ENCODE assay signal across 10 mouse cellular contexts in the genomic region with DNA sequence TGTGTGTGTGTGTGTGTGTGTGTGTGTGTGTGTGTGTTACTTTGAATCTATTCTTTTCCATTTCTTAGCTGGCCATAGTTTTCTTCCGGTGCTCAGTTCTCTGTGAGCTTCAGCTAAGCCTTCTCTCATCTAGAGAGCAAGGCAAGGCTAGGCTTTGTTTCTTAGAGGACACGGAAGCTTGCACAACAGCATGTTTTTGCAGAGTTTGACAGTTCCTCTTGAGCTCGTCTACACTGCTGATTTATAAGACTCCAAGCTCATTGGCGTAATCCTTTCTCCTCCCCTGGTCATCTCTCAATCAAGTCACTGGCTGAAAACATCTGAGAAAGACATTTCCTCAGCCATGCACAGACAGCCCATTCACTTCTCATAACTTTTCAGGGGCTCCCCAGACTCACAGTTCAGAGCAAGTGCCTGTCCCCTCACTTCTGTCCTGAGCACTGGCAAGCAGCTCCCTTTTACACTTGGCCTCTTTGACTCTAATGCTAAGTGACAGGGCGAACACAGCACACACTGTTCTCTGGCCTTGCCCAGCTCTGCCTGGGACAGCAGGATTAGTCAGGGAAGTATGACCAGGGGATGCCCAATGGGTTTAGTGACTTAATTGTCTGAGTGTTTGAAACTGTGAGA.
DNase-seq lines count a peak whose midpoint lies in the region; ATAC-seq lines count a peak whose summit lies in the region.
"Had no signal": no experiment of that assay in that cellular context is flagged by ENCODE, and none has a peak within 500 bp of the region (broad histone marks: within the 10 kb centered on the region; RNA-seq: fewer than 3 reads in every experiment).

No protein-coding gene starts in this region.

- WGBS in hindbrain, embryonic 15.5 days = 58% methylated on average over 5 of the region's 5 CpGs
- 58% methylated on average over 5 of the region's 5 CpGs for WGBS in neural tube, embryonic 13.5 days

- no peaks in the 10 kb centered on the region for H3K36me3 ChIP-seq in hindbrain, embryonic 15.5 days
- no peaks in the 10 kb centered on the region for H3K36me3 ChIP-seq in neural tube, embryonic 13.5 days

- peak; percentile 82 to 83 for DNase-seq in cerebellum, postnatal 14 days
- no peak for DNase-seq in cerebellum, adult 9-11 months
- peak; percentile 12 to 21 for DNase-seq in layer of hippocampus, postnatal 10 days (ENCODE audit: low spot score in 2 of 2)
- no peak for DNase-seq in layer of hippocampus, postnatal 36 days
- DNase-seq in natural killer cell, adult 2 months (ENCODE audit: low spot score in 2 of 2) = no peak
- DNase-seq in right cerebral cortex, postnatal 4 days = no peak
- DNase-seq: right cerebral cortex, postnatal 14 days had no signal

- H3K9me3 ChIP-seq in hindbrain, embryonic 15.5 days = no peaks in the 10 kb centered on the region
- no peaks in the 10 kb centered on the region for H3K9me3 ChIP-seq in neural tube, embryonic 13.5 days

- no peaks in the 10 kb centered on the region for H3K27me3 ChIP-seq in hindbrain, embryonic 15.5 days
- H3K27me3 ChIP-seq in neural tube, embryonic 13.5 days = no peaks in the 10 kb centered on the region

- H3K4me1 ChIP-seq in hindbrain, embryonic 15.5 days (replicated peaks) = no peaks in the 10 kb centered on the region
- H3K4me1 ChIP-seq in neural tube, embryonic 13.5 days (replicated peaks) = peaks cover 10% of the 10 kb centered on the region; the same call in 1 of the 2 replicates

- no peak overlapping the region for H3K9ac ChIP-seq in hindbrain, embryonic 15.5 days
- H3K9ac ChIP-seq in neural tube, embryonic 13.5 days = no peak overlapping the region

- ATAC-seq in hindbrain, embryonic 15.5 days (ENCODE audit: low FRiP score, low read depth) = peak; percentile 73; the same call in 1 of the 2 replicates
- no peak for ATAC-seq in neural tube, embryonic 13.5 days (ENCODE audit: low read depth)

- no peak overlapping the region for H3K4me2 ChIP-seq in hindbrain, embryonic 15.5 days
- no peak overlapping the region for H3K4me2 ChIP-seq in neural tube, embryonic 13.5 days

- H3K4me3 ChIP-seq in hindbrain, embryonic 15.5 days = no peak overlapping the region
- H3K4me3 ChIP-seq in neural tube, embryonic 13.5 days = no peak overlapping the region

- H3K27ac ChIP-seq in hindbrain, embryonic 15.5 days (replicated peaks) = peak overlapping the region; percentile 56
- 0 out of 2 replicates have a peak overlapping the region, but pooled peaks have one; percentile 10 for H3K27ac ChIP-seq in neural tube, embryonic 13.5 days (replicated peaks)
- H3K27ac ChIP-seq: macrophage had no signal

Comparison
In these comparisons a context has a peak if more than half of its experiments do, and no peak if none do; other contexts are left out.
1. DNase-seq: peak in cerebellum, postnatal 14 days (2 of 2) and layer of hippocampus, postnatal 10 days (2 of 2); none in cerebellum, adult 9-11 months (single experiment), layer of hippocampus, postnatal 36 days (0 of 2), natural killer cell, adult 2 months (0 of 2) and right cerebral cortex, postnatal 4 days (single experiment).